Mouse (Mus musculus) frontal cortex, adult 2 months (tissue): ENCODE data around the gene Pacsin2. TPM values are rescaled to one million over a fixed set of nuclear protein-coding genes. Genes with fewer than 3 reads are reported as not detected.

ENCODE experiments used
- DNase-seq, 2 experiments: peaks; one replicate each; pipeline ENCODE4 v3.0.0; 2022; ENCODE audit warnings: low spot score in 1 of 2; ENCODE audit errors: extremely low spot score in 1 of 2
- polyA plus RNA-seq: library from polyadenylated mRNA; depleted of rRNA; stranded (reverse); fragments of >200 nt; gene quantifications from 2 replicates; pipeline ENCODE4 v1.2.3, GENCODE M21; 2012; rRNA removed

The Pacsin2 gene
- polyA plus RNA-seq, 1 experiment: 243 TPM

GRCm38 (mm10) chr15:83345898-83346529 lies 118.4 kb downstream of the Pacsin2 start:
- no peak for DNase-seq

GRCm38 (mm10) chr15:83344956-83345355 lies 119.5 kb downstream of the Pacsin2 start:
- DNase-seq: peak; percentile 42 to 60

GRCm38 (mm10) chr15:83344157-83344556 lies 120.2 kb downstream of the Pacsin2 start:
- DNase-seq: no peak

GRCm38 (mm10) chr15:83338908-83339307 lies 125.5 kb downstream of the Pacsin2 start:
- no peak for DNase-seq

- DNase-seq: no peak
Measured at GRCm38 (mm10) chr15:83337903-83338870, 126.2 kb downstream of the Pacsin2 start.

GRCm38 (mm10) chr15:83332373-83332772 lies 132.0 kb downstream of the Pacsin2 start:
- DNase-seq: no peak

- DNase-seq: no peak
Measured at GRCm38 (mm10) chr15:83328952-83329351, 135.5 kb downstream of the Pacsin2 start.

Other genes starting within 250 kb of the Pacsin2 start
- gene A4galt, start 212.8 kb downstream of the Pacsin2 start, polyA plus RNA-seq: 5.0 and 6.7 TPM in 2 replicates
- gene Arfgap3, start 114.4 kb downstream of the Pacsin2 start, polyA plus RNA-seq: 25.3 and 27.6 TPM in 2 replicates
- gene Ttll1, start 46.3 kb upstream of the Pacsin2 start, polyA plus RNA-seq: 51.6 and 52.9 TPM in 2 replicates
- 0.30 and 0.59 TPM in 2 replicates for gene Bik, start 62.3 kb upstream of the Pacsin2 start, polyA plus RNA-seq
- 10.9 and 11.3 TPM in 2 replicates for gene Tspo, start 99.0 kb upstream of the Pacsin2 start, polyA plus RNA-seq
- gene Mcat, start 99.2 kb upstream of the Pacsin2 start, polyA plus RNA-seq: 23.9 and 29.6 TPM in 2 replicates
- gene Ttll12, start 130.6 kb upstream of the Pacsin2 start, polyA plus RNA-seq: 13.9 and 14.7 TPM in 2 replicates